Mouse (Mus musculus) kidney, postnatal 0 days (tissue): ENCODE results near the gene Hspa12a. TPM values are rescaled to one million over a fixed set of nuclear protein-coding genes. Genes with fewer than 3 reads are reported as not detected.
A peak's percentile ranks its signal among the peaks of the same experiment; 100 is the strongest.

Experiments
- ATAC-seq: fragments of 200-750 bp; cut with Nextera tagmentation; replicated peaks from 2 replicates; pipeline ENCODE4 v1.8.0; 2017; ENCODE audit warnings: low read depth, moderate number of reproducible peaks, moderate TSS enrichment, moderate library complexity; ENCODE audit not compliant: low FRiP score
- DNase-seq: peaks from one replicate; pipeline ENCODE4 v3.0.0-alpha.2; 2016; ENCODE audit warnings: low spot score
- H3K27ac ChIP-seq: fragments of 300-500 bp; sonication (generic); 2 replicates; pipeline ENCODE4 v1.5.1; 2014; ENCODE audit warnings: mild to moderate bottlenecking
- H3K27me3 ChIP-seq: fragments of 300-500 bp; sonication (generic); 2 replicates; pipeline ENCODE4 v1.6.1; 2014; ENCODE audit warnings: low read length, mixed read lengths; ENCODE audit not compliant: insufficient read depth
- H3K36me3 ChIP-seq: fragments of 300-500 bp; sonication (generic); 2 replicates; pipeline ENCODE4 v1.6.1; 2014; ENCODE audit warnings: low read length, mixed read lengths; ENCODE audit not compliant: insufficient read depth
- H3K4me1 ChIP-seq: fragments of 300-500 bp; sonication (generic); replicated peaks from 2 replicates; pipeline ENCODE4 v1.6.1; 2014; ENCODE audit warnings: antibody characterized with exemption, low read length, mixed read lengths; ENCODE audit not compliant: insufficient read depth
- H3K4me2 ChIP-seq: fragments of 300-500 bp; sonication (generic); 2 replicates; pipeline ENCODE4 v1.6.1; 2014; ENCODE audit warnings: mild to moderate bottlenecking, low read length, moderate library complexity, mixed read lengths
- H3K4me3 ChIP-seq: fragments of 300-500 bp; sonication (generic); replicated peaks from 2 replicates; pipeline ENCODE4 v1.5.1; 2014; ENCODE audit warnings: low read depth, low read length
- H3K9ac ChIP-seq: fragments of 300-500 bp; sonication (generic); 2 replicates; pipeline ENCODE4 v1.6.1; 2014; ENCODE audit warnings: low read depth, low read length
- H3K9me3 ChIP-seq: fragments of 300-500 bp; sonication (generic); replicated peaks from 2 replicates; pipeline ENCODE4 v1.6.1; 2016; ENCODE audit warnings: low read length, inconsistent platforms, mixed read lengths
- CTCF ChIP-seq: IDR thresholded peaks from 2 replicates; pipeline ENCODE4 v1.5.1; 2016; ENCODE audit warnings: antibody characterized with exemption, low read depth, mild to moderate bottlenecking, moderate library complexity
- WGBS: fragments of 180-500 bp; shearing (Covaris S2); extraction: QIAGEN DNeasy Blood & Tissue Kit; methylation state at CpG from one replicate; pipeline ENCODE4 v1.1.7; 2014; 5-methylcytosine and 5-hydroxymethylcytosine counted together
- polyA plus RNA-seq: library from polyadenylated mRNA; unstranded; fragments of >200 nt; fragmentation: Nextera tagmentation; extraction: Ambion mirVana; gene quantifications from 2 replicates; pipeline ENCODE4 v1.2.1, GENCODE M21; 2015

Gene Hspa12a
- polyA plus RNA-seq, 1 experiment from 2014 or later: 13.4 TPM

DNA sequence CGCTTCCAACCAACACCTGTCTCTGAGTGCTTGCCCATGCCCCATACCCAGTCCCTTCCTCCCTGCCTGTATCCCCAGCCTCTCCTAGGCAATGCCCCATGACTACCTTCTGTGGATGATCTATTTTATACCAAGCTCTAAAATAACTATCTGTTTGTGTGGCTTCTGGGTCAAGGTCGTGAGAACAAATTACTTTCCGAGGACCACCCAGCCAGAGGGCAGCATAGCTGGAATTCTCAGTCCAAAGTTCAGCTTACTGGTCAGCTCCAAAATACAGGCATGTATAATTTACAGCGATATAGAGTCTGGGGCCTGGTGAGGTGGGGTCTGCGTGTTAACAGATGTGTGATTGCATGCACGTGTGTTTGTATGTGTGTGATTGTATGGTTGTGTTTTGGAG is 71.6 kb downstream of the Hspa12a start:
- no peaks in the 10 kb centered on the region for H3K9me3 ChIP-seq
- TF ChIP-seq CTCF: no peak
- no peak overlapping the region for H3K9ac ChIP-seq
- no peak for ATAC-seq
- H3K36me3 ChIP-seq: no peaks in the 10 kb centered on the region
- no peak overlapping the region for H3K4me2 ChIP-seq
- no peak for DNase-seq
- no peak overlapping the region for H3K27ac ChIP-seq
- H3K4me3 ChIP-seq: no peak overlapping the region
- WGBS: 59% methylated on average over 6 of the region's 6 CpGs
- H3K4me1 ChIP-seq: 0 out of 2 replicates have a peak, but pooled peaks cover 3% of the 10 kb centered on the region
- H3K27me3 ChIP-seq: no peaks in the 10 kb centered on the region

DNA sequence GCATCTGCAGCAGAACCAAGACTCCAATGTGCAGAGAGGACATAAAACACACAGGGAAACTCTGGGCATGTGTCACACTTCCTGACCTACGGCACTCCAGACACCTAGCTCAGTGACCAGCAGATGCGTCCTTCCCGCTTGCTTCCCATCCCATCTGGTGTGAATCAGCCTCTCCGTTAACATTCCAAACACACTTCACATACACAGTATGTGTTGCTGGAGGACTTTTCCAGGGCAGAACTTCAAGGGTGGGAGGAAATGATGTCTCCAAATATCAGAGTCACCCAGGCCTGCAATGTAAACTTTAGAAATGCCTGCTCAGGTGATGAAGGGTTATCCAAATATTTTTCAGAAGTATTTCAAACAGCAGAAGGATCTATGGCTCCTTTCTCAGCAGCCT is 76.8 kb downstream of the Hspa12a start:
- TF ChIP-seq CTCF: no peak
- H3K4me2 ChIP-seq: no peak overlapping the region
- DNase-seq (no peak), ATAC-seq (no peak)
- H3K9me3 ChIP-seq: no peaks in the 10 kb centered on the region
- H3K9ac ChIP-seq: no peak overlapping the region
- H3K27me3 ChIP-seq: no peaks in the 10 kb centered on the region
- H3K27ac ChIP-seq: no peak overlapping the region
- H3K36me3 ChIP-seq: no peaks in the 10 kb centered on the region
- 0 out of 2 replicates have a peak, but pooled peaks cover 2% of the 10 kb centered on the region for H3K4me1 ChIP-seq
- no peak overlapping the region for H3K4me3 ChIP-seq
- 24% methylated on average over 4 of the region's 4 CpGs for WGBS

DNA sequence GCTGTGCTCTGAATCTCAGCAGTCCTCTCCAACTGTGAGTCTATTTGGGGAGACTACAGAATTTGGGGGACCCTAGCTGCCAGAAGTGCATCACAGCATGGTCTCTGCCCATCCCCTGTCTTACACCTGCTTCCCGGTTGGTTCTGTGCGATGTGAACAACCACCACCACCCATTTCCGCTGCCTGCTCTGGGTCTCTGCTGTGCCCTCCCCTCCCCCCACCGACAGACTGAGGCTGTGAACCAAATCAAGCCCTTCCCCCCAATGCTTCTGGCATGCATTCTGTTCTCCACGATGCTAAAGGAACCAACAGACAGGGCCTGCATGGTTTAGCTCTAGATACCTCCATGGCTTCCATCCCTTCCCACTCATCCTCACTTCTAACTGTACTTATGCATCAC is 78.2 kb downstream of the Hspa12a start:
- no peaks in the 10 kb centered on the region for H3K36me3 ChIP-seq
- no peak overlapping the region for H3K27ac ChIP-seq
- H3K4me1 ChIP-seq: peaks cover 2% of the 10 kb centered on the region; the same call in 1 of the 2 replicates
- no peaks in the 10 kb centered on the region for H3K9me3 ChIP-seq
- TF ChIP-seq CTCF: no peak
- DNase-seq: no peak
- 35% methylated on average over 5 of the region's 5 CpGs for WGBS
- H3K4me2 ChIP-seq: no peak overlapping the region
- no peak overlapping the region for H3K9ac ChIP-seq
- H3K4me3 ChIP-seq: no peak overlapping the region
- H3K27me3 ChIP-seq: no peaks in the 10 kb centered on the region
- ATAC-seq: no peak

DNA sequence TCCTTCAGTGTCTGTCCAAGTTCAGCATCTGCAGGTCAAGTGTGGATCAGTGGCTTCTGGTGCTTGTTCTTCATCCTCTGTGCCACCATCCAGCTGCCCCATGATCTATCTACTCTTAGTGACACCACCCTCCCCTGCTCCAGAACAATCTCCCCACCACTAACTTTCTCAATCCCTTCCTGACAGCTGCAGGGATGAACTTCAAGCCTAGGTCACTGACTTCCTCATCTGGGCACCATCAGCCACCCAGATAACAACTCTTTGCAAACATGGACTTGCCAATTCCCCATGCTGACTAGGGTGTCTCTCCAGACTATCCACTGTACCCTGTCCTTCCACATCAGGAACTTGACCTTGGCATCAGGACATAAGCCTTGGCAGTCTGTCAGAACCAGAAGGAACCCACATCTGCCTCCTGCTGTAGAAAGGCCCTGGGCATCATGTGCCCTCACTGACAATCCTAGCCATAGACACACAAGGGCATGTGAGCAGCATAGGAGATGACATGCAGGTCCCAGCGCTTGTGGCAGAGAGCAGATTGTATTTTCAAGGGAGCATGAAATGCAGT is 79.4 kb downstream of the Hspa12a start:
- H3K4me2 ChIP-seq: no peak overlapping the region
- no peaks in the 10 kb centered on the region for H3K36me3 ChIP-seq
- ATAC-seq (no peak), DNase-seq (no peak)
- no peaks in the 10 kb centered on the region for H3K9me3 ChIP-seq
- H3K27ac ChIP-seq: no peak overlapping the region
- peaks cover 10% of the 10 kb centered on the region; the same call in 1 of the 2 replicates for H3K4me1 ChIP-seq
- no peaks in the 10 kb centered on the region for H3K27me3 ChIP-seq
- 83% methylated on average over 1 of the region's 1 CpGs for whole genome bisulfite sequencing
- H3K9ac ChIP-seq: no peak overlapping the region
- no peak overlapping the region for H3K4me3 ChIP-seq
- TF ChIP-seq CTCF: no peak

DNA sequence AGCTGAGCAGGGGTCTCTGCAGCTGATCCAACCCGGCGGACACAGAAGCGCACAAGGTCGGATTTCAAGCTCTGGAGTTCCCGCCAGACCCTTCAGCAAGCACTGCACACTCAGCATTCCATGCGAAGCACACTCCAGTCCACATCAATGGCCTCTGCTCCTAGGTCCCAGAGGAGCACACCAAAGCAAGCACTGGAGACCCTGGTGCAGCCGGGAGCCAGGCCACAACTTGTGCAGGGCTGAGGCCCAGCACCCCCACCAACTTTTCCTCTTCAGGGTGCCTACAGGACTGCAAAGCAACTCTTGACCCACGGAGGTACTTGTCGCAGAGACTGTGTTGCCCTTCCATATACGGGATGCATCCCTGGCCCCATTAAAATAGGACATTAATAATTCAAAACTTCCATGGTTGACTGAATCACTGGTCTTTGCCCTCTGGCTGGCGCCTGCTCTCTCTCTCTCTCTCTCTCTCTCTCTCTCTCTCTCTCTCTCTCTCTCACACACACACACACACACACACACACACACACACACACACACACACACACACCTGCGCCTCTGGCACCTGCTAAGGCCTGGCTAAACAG is 82.2 kb downstream of the Hspa12a start:
- H3K9me3 ChIP-seq: no peaks in the 10 kb centered on the region
- TF ChIP-seq CTCF: no peak
- H3K9ac ChIP-seq: peak overlapping the region; percentile 52; the same call in 1 of the 2 replicates
- DNase-seq: no peak
- H3K4me1 ChIP-seq: peaks cover 10% of the 10 kb centered on the region; the same call in 1 of the 2 replicates
- peak overlapping the region; percentile 51; the same call in 1 of the 2 replicates for H3K27ac ChIP-seq
- 20% methylated on average over 12 of the region's 12 CpGs for WGBS
- no peaks in the 10 kb centered on the region for H3K36me3 ChIP-seq
- ATAC-seq: no peak; the same call in 1 of the 2 replicates
- peak overlapping the region; percentile 45 for H3K4me3 ChIP-seq
- peak overlapping the region; percentile 84 for H3K4me2 ChIP-seq
- no peaks in the 10 kb centered on the region for H3K27me3 ChIP-seq

DNA sequence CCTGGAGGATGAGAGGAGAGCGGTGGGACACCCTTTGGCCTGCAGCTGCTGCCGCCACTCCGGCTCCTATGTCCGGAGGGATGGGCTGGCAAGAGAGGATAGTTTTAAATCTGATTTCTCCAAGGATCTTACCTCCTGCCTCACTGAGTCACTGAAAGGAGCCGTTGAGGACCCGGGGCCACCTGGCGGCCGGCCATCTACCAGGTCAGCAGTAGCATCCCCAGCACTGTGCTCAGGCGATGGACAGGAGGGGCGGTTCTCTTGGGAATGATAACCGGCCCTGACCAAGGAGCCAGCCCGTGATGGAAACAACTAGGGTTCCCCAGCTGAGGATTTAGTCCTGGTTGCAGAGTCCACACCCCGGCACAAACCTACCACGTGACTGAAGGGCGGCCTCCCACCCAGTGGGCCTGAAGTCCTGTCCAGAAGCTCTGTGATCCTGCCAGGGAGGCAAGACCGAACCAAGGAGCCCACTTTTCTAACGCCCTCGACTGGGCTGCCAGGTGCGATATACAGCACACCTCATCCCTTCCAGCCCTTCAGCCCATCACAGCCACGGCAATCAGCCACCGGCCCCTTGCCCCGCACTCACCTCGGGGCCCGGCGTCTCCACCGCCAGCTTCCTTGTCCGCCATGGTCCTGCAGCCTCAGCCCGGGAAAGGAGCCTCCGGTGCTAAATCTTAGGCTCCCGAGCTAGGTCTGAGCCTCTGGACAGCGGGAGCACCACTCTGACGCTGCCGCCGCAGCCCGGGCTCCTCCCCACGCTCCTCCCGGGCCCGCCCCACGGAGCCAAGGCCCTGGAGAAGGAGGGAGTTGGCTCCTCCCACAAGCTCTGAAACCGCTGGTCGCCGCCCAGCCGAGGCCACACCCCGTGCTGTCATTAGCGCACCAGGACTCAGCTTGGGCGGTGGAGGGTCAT is 82.9 kb downstream of the Hspa12a start:
- Histone ChIP-seq H3K9me3 (no peaks in the 10 kb centered on the region), H3K4me1 (peaks cover 10% of the 10 kb centered on the region; the same call in 1 of the 2 replicates), H3K9ac (peak overlapping the region; percentile 52), H3K36me3 (no peaks in the 10 kb centered on the region), H3K27ac (peak overlapping the region; percentile 51; the same call in 1 of the 2 replicates), H3K4me3 (peak overlapping the region; percentile 45), H3K27me3 (no peaks in the 10 kb centered on the region), H3K4me2 (peak overlapping the region; percentile 84)
- TF ChIP-seq CTCF: peak; percentile 45
- DNase-seq (peak; percentile 92), ATAC-seq (peak; percentile 89)
- WGBS: under 1% methylated on average over 46 of the region's 46 CpGs
